Mouse (Mus musculus): ENCODE data around the gene Sult6b1.

Sult6b1 gene

DNA sequence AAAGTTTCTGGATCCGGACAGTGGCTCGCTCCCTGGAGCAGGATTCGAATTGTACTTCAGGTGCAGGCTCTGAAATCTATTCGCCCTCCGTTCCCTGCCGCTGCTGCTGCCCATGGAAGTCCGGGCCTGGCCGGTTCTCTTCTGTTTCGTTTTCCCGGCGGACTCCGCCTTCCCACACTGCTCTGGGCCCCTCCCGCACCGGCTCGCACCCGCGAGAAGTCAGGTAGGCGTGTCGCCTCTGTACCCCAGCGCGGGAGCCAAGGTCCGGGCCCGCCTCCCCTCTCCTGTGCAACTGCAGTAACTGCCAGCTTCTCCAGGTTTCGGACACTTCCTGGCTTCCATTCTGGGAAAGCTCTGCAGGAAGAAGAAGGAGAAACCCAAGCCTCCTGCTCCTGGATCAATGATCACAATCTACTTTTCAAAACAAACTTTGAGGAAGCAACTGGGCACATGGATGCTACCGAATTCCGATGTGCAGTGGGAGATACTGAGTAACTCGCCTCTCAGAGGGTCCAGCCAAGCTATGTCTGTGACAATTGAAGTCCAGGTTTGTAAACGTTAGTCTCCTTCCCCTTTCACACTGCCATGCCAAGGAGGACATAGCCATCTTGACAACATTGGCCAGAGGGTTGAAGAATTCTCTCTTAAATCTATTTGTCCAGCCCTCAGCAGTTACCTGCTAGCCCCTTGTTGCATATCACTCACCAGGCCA, 24.2 kb downstream of the Sult6b1 start, which contains the start of gene Eif2ak2:
Gene Eif2ak2, minus strand, starts transcription at position 173 of the 712 bp plus-strand sequence.
- peak; percentile 68 for DNase-seq

DNA sequence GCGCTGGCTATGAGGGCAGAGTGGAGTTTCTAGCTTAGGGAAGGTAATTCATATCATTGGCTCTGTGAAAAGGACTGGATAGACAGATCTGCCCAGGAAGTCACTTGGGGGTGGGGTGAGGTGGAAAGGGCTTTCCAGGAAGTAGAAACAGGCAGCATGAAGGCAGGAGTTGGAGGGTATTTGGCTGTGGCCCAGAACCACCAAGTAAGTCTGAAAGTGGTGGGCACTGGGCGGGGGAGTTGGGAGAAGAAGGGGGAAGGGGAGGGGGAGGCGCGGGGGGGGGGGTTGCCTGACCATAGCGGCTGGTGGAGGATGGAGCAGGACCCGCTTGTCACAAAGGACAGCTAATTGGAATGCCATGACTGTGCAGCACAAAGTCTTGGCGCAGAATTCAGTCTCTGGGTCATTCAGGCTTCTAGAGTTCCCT, 24.9 kb downstream of the Sult6b1 start:
- peak; percentile 59 for DNase-seq

DNA sequence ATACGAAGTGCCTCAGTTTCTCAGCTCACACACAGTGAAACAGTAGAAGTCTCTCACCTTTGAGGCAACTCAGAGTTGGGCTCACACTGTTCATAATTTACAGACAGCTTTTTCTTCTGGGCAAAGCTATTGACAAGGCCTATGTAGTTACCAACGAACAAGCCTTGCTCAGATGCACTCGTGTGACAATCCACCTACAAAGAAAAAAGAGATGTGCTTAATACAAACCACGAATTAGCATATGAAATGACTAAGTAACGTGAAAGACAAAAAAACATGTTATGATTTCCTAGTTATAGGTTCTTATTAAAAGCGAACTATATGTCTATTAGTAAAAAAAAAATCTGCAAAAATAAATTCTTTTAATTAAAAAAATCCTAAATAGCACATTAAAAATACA, 32.9 kb downstream of the Sult6b1 start:
- no peak for DNase-seq

DNA sequence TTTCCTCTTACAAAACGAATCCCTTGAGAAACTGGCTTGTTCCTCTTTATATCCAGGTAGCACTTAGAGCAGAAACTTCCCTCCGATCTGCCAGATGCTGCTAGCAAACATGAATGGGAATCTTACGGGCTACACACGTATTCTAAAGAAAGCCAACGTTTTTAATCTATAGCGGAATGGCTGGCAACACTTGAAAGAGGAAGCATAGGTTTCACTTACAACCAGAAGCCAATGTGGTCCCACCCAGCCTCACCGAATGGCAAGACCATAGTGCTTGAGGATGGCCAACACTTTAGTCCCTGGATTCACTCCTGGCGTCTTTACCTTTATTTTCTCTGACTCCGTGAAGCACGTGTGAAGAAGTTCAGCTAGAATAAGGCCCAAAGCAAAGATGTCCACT, 50.5 kb downstream of the Sult6b1 start:
- DNase-seq = no peak

DNA sequence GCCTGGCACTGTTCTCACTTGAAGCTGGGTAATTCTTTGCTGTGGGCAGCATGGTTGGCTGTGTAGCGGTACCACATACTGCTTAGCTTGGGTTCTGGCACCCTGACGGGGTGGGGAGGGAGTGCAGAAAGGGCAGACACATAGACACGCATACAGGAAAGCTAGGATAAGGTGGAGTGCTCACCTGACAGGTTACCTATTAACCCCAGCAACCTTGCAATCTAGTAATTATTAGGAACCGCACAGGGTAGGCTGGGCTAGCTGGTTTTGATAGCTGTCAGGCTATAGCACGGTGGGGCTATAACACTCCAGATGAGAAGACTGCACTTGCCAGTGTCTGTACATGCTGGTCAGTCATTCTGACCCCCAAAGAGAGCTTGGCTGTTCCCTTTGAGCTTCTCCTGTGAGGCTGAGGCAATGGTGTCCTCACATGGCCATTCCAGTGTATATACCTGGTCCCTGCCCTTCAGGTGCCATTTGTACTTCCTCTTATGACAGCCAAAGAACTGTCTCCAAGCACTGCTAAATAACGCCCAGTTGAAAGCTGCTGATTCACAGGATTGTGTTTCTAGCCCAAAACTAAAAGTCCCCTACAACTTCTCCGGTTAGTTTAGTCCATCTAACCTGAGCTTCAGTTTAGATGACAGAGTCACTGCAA, 64.4 kb downstream of the Sult6b1 start:
- no peak for DNase-seq

- peak; percentile 14 for DNase-seq
These were observed 70.7 kb downstream of the Sult6b1 start for GRCm38 (mm10) chr17:78836056-78836455.

GRCm38 (mm10) chr17:78834856-78835835, 71.6 kb downstream of the Sult6b1 start, which contains the start of the genes Heatr5b and Gpatch11:
Heatr5b (minus strand) TSS chr17:78835364.
Gpatch11 (plus strand) TSS chr17:78835567.
- DNase-seq = peak; percentile 99

All from retina, postnatal 1 day (tissue).